Mouse (Mus musculus) embryonic facial prominence, embryonic 14.5 days (tissue): ENCODE measurements around the gene Rnf141. TPM values are rescaled to one million over a fixed set of nuclear protein-coding genes. Genes with fewer than 3 reads are reported as not detected.
A peak's percentile ranks its signal among the peaks of the same experiment; 100 is the strongest.

Experiments used
- ATAC-seq: fragments of 200-750 bp; cut with Nextera tagmentation; 2 replicates; pipeline ENCODE4 v1.8.0; 2017; ENCODE audit warnings: low read depth, moderate number of reproducible peaks, moderate TSS enrichment
- DNase-seq: peaks from one replicate; pipeline ENCODE4 v3.0.0-alpha.2; 2015; ENCODE audit warnings: low spot score
- H3K27ac ChIP-seq: fragments of 300-500 bp; sonication (generic); replicated peaks from 2 replicates; pipeline ENCODE4 v1.5.1; 2014; ENCODE audit warnings: low read depth, mild to moderate bottlenecking, low read length, moderate library complexity
- H3K27me3 ChIP-seq: fragments of 300-500 bp; sonication (generic); replicated peaks from 2 replicates; pipeline ENCODE4 v1.6.1; 2014; ENCODE audit warnings: low read length; ENCODE audit not compliant: control insufficient read depth, insufficient read depth
- H3K36me3 ChIP-seq: fragments of 300-500 bp; sonication (generic); 2 replicates; pipeline ENCODE4 v1.6.1; 2014; ENCODE audit warnings: low read length, mixed read lengths; ENCODE audit not compliant: control insufficient read depth, insufficient read depth
- H3K4me1 ChIP-seq: fragments of 300-500 bp; sonication (generic); 2 replicates; pipeline ENCODE4 v1.6.1; 2014; ENCODE audit warnings: antibody characterized with exemption, low read length; ENCODE audit not compliant: control insufficient read depth, insufficient read depth
- H3K4me2 ChIP-seq: fragments of 300-500 bp; sonication (generic); 2 replicates; pipeline ENCODE4 v1.6.1; 2014; ENCODE audit warnings: low read depth, mild to moderate bottlenecking, low read length, moderate library complexity, mixed read lengths
- H3K4me3 ChIP-seq: fragments of 300-500 bp; sonication (generic); 2 replicates; pipeline ENCODE4 v1.5.1; 2014; ENCODE audit warnings: low read depth, mild to moderate bottlenecking, low read length
- H3K9ac ChIP-seq: fragments of 300-500 bp; sonication (generic); 2 replicates; pipeline ENCODE4 v1.6.1; 2014; ENCODE audit warnings: low read depth, mild to moderate bottlenecking, low read length, moderate library complexity, mixed read lengths
- H3K9me3 ChIP-seq: fragments of 300-500 bp; sonication (generic); 2 replicates; pipeline ENCODE4 v1.6.1; 2016; ENCODE audit warnings: low read length; ENCODE audit not compliant: control insufficient read depth
- WGBS: fragments of 180-500 bp; shearing (Covaris S2); extraction: QIAGEN DNeasy Blood & Tissue Kit; methylation state at CpG from one replicate; pipeline ENCODE4 v1.1.7; 2014; 5-methylcytosine and 5-hydroxymethylcytosine counted together
- polyA plus RNA-seq: library from polyadenylated mRNA; unstranded; fragments of >200 nt; fragmentation: Nextera tagmentation; extraction: Ambion mirVana; gene quantifications from 2 replicates; pipeline ENCODE4 v1.2.1, GENCODE M21; 2014

Rnf141 gene
- polyA plus RNA-seq, 1 experiment from 2014 or later: 30.2 TPM

GRCm38 (mm10) chr7:110797722-110798409, 46.4 kb downstream of the Rnf141 start:
- ATAC-seq: no peak
- no peaks in the 10 kb centered on the region for H3K4me1 ChIP-seq
- no peak overlapping the region for H3K4me2 ChIP-seq
- no peaks in the 10 kb centered on the region for H3K27me3 ChIP-seq
- H3K4me3 ChIP-seq: no peak overlapping the region
- H3K9ac ChIP-seq: no peak overlapping the region
- no peak overlapping the region for H3K27ac ChIP-seq
- no peak for DNase-seq
- no peaks in the 10 kb centered on the region for H3K9me3 ChIP-seq
- 72% methylated on average over 11 of the region's 11 CpGs for WGBS
- no peaks in the 10 kb centered on the region for H3K36me3 ChIP-seq

- Histone ChIP-seq H3K4me1 (no peaks in the 10 kb centered on the region), H3K27ac (no peak overlapping the region), H3K9me3 (no peaks in the 10 kb centered on the region), H3K4me3 (no peak overlapping the region), H3K4me2 (no peak overlapping the region), H3K27me3 (no peaks in the 10 kb centered on the region), H3K36me3 (no peaks in the 10 kb centered on the region), H3K9ac (no peak overlapping the region)
- ATAC-seq: 0 out of 2 replicates have a peak, but pooled peaks have one; percentile 17
- 66% methylated on average over 12 of the region's 12 CpGs for WGBS
- no peak for DNase-seq
Observed at GRCm38 (mm10) chr7:110796367-110797051, 47.7 kb downstream of the Rnf141 start.

- no peaks in the 10 kb centered on the region for H3K27me3 ChIP-seq
- no peak overlapping the region for H3K4me2 ChIP-seq
- DNase-seq (no peak), ATAC-seq (no peak)
- H3K36me3 ChIP-seq: no peaks in the 10 kb centered on the region
- H3K4me1 ChIP-seq: no peaks in the 10 kb centered on the region
- H3K9ac ChIP-seq: no peak overlapping the region
- no peak overlapping the region for H3K27ac ChIP-seq
- WGBS: 67% methylated on average over 4 of the region's 4 CpGs
- no peak overlapping the region for H3K4me3 ChIP-seq
- no peaks in the 10 kb centered on the region for H3K9me3 ChIP-seq
Observed at GRCm38 (mm10) chr7:110794722-110795121, 49.5 kb downstream of the Rnf141 start.

GRCm38 (mm10) chr7:110792834-110793233, 51.4 kb downstream of the Rnf141 start:
- Histone ChIP-seq H3K27me3 (no peaks in the 10 kb centered on the region), H3K27ac (no peak overlapping the region), H3K9me3 (no peaks in the 10 kb centered on the region), H3K36me3 (no peaks in the 10 kb centered on the region), H3K4me1 (no peaks in the 10 kb centered on the region), H3K4me3 (no peak overlapping the region), H3K4me2 (no peak overlapping the region), H3K9ac (no peak overlapping the region)
- 74% methylated on average over 2 of the region's 2 CpGs for WGBS
- DNase-seq (no peak), ATAC-seq (no peak)

GRCm38 (mm10) chr7:110792201-110792600, 52.1 kb downstream of the Rnf141 start:
- ATAC-seq (no peak), DNase-seq (no peak)
- Histone ChIP-seq H3K4me3 (no peak overlapping the region), H3K4me2 (no peak overlapping the region), H3K4me1 (no peaks in the 10 kb centered on the region), H3K27ac (no peak overlapping the region), H3K36me3 (no peaks in the 10 kb centered on the region), H3K9me3 (no peaks in the 10 kb centered on the region), H3K9ac (no peak overlapping the region), H3K27me3 (no peaks in the 10 kb centered on the region)
- 83% methylated on average over 5 of the region's 5 CpGs for WGBS

GRCm38 (mm10) chr7:110790878-110791277, 53.4 kb downstream of the Rnf141 start:
- Histone ChIP-seq H3K27me3 (no peaks in the 10 kb centered on the region), H3K4me2 (no peak overlapping the region), H3K9me3 (no peaks in the 10 kb centered on the region), H3K27ac (no peak overlapping the region), H3K36me3 (no peaks in the 10 kb centered on the region), H3K9ac (no peak overlapping the region), H3K4me3 (no peak overlapping the region), H3K4me1 (peaks cover 1% of the 10 kb centered on the region; the same call in 1 of the 2 replicates)
- WGBS: 91% methylated on average over 8 of the region's 8 CpGs
- DNase-seq (no peak), ATAC-seq (no peak)

- no peak for DNase-seq
- Histone ChIP-seq H3K9ac (no peak overlapping the region), H3K27ac (no peak overlapping the region), H3K4me2 (no peak overlapping the region), H3K4me3 (no peak overlapping the region), H3K36me3 (no peaks in the 10 kb centered on the region), H3K9me3 (no peaks in the 10 kb centered on the region), H3K27me3 (no peaks in the 10 kb centered on the region), H3K4me1 (peaks cover 17% of the 10 kb centered on the region)
- WGBS: 71% methylated on average over 6 of the region's 6 CpGs
- no peak for ATAC-seq
Observed at GRCm38 (mm10) chr7:110787310-110787709, 56.9 kb downstream of the Rnf141 start.

- no peaks in the 10 kb centered on the region for H3K36me3 ChIP-seq
- no peak overlapping the region for H3K9ac ChIP-seq
- WGBS: 46% methylated on average over 3 of the region's 3 CpGs
- no peak overlapping the region for H3K4me2 ChIP-seq
- no peaks in the 10 kb centered on the region for H3K27me3 ChIP-seq
- H3K4me1 ChIP-seq: peaks cover 31% of the 10 kb centered on the region
- no peak overlapping the region for H3K4me3 ChIP-seq
- no peak overlapping the region for H3K27ac ChIP-seq
- DNase-seq (no peak), ATAC-seq (no peak)
- no peaks in the 10 kb centered on the region for H3K9me3 ChIP-seq
Observed at GRCm38 (mm10) chr7:110785741-110786146, 58.5 kb downstream of the Rnf141 start.

GRCm38 (mm10) chr7:110784965-110785364, 59.3 kb downstream of the Rnf141 start:
- Histone ChIP-seq H3K4me1 (peaks cover 34% of the 10 kb centered on the region), H3K4me2 (no peak overlapping the region), H3K27ac (no peak overlapping the region), H3K9ac (no peak overlapping the region), H3K36me3 (no peaks in the 10 kb centered on the region), H3K9me3 (no peaks in the 10 kb centered on the region), H3K27me3 (no peaks in the 10 kb centered on the region), H3K4me3 (no peak overlapping the region)
- DNase-seq (peak; percentile 63), ATAC-seq (no peak; the same call in 1 of the 2 replicates)
- 42% methylated on average over 8 of the region's 8 CpGs for WGBS
